28 mouse cellular contexts compared by ENCODE assay signal in genomic region chr11:51482251-51482650, GRCm38 (mm10).
DNase-seq lines count a peak whose midpoint lies in the region; ATAC-seq and TF ChIP-seq lines count a peak whose summit lies in the region.
"Had no signal": no experiment of that assay in that cellular context is flagged by ENCODE, and none has a peak within 500 bp of the region (broad histone marks: within the 10 kb centered on the region; RNA-seq: fewer than 3 reads in every experiment).

No protein-coding gene starts in this region.

- no peak for ATAC-seq in kidney, postnatal 0 days (replicated peaks; ENCODE audit: low FRiP score, low read depth)
- no peak; the same call in 1 of the 2 replicates for ATAC-seq in neural tube, embryonic 15.5 days (ENCODE audit: low FRiP score)
- ATAC-seq: activated CD4-positive, CD25-positive, alpha-beta regulatory T cell, adult 4 months; forebrain, embryonic 14.5 days; forebrain, postnatal 0 days; hindbrain, embryonic 16.5 days had no signal

- H3K27ac ChIP-seq in kidney, postnatal 0 days = no peak overlapping the region
- H3K27ac ChIP-seq in neural tube, embryonic 15.5 days (replicated peaks) = 0 out of 2 replicates have a peak overlapping the region, but pooled peaks have one; percentile 23
- H3K27ac ChIP-seq: embryonic facial prominence, embryonic 15.5 days; gastrocnemius, adult 2 months; hindbrain, embryonic 10.5 days; hindbrain, embryonic 13.5 days had no signal

- no peak for TF ChIP-seq POLR2A in myocyte (IDR thresholded peaks at IDR 0.05; ENCODE audit: insufficient read length, low read depth)

- H3K27me3 ChIP-seq in kidney, postnatal 0 days (ENCODE audit: insufficient read depth, low read length) = no peaks in the 10 kb centered on the region
- H3K27me3 ChIP-seq in neural tube, embryonic 15.5 days (replicated peaks) = no peaks in the 10 kb centered on the region
- H3K27me3 ChIP-seq in myocyte (ENCODE audit: control insufficient read depth, insufficient read depth, insufficient read length) = no peaks in the 10 kb centered on the region
- H3K27me3 ChIP-seq: embryonic facial prominence, embryonic 15.5 days; hindbrain, embryonic 13.5 days had no signal

- no peak overlapping the region for H3ac ChIP-seq in myocyte (ENCODE audit: control insufficient read depth, insufficient read length)

- TF ChIP-seq CTCF in kidney, postnatal 0 days (IDR thresholded peaks at IDR 0.05; ENCODE audit: low read depth) = no peak

- no peaks in the 10 kb centered on the region for H3K79me2 ChIP-seq in myocyte (ENCODE audit: control insufficient read depth, insufficient read depth)

- 20% methylated on average over 3 of the region's 3 CpGs for WGBS in kidney, postnatal 0 days
- 14% methylated on average over 3 of the region's 3 CpGs for WGBS in neural tube, embryonic 15.5 days

- H3K9ac ChIP-seq in kidney, postnatal 0 days (ENCODE audit: low read depth, low read length) = no peak overlapping the region
- H3K9ac ChIP-seq in neural tube, embryonic 15.5 days (replicated peaks) = no peak overlapping the region
- H3K9ac ChIP-seq: embryonic facial prominence, embryonic 15.5 days; forebrain, postnatal 0 days; hindbrain, embryonic 13.5 days had no signal

- peak; percentile 16 for DNase-seq in embryo, embryonic 10 days (ENCODE audit: low spot score)
- no peak for DNase-seq in embryo, embryonic 10.5 days (ENCODE audit: low spot score)
- DNase-seq in kidney, postnatal 0 days (ENCODE audit: low spot score) = peak; percentile 63
- DNase-seq in kidney, adult 9 months = no peak
- no peak for DNase-seq in neural tube, embryonic 10.5 days (ENCODE audit: extremely low spot score, low spot score)
- no peak for DNase-seq in Muller cell, postnatal 12 days (ENCODE audit: inconsistent ontology term)
- DNase-seq: adrenal gland, postnatal 10 days; adrenal gland, postnatal 36 days; B cell, adult 2 months; cerebellum, adult 18-20 months; cerebellum, adult 9-10 months; cerebellum, postnatal 14 days; embryo, embryonic 11 days; forebrain, postnatal 0 days; gastrocnemius, postnatal 14 days; heart, adult 11 months; heart, postnatal 36 days had no signal

- no peaks in the 10 kb centered on the region for H3K9me3 ChIP-seq in kidney, postnatal 0 days (replicated peaks; ENCODE audit: low read length)
- no peaks in the 10 kb centered on the region for H3K9me3 ChIP-seq in neural tube, embryonic 15.5 days (replicated peaks)
- H3K9me3 ChIP-seq: embryonic facial prominence, embryonic 15.5 days; G1E; hindbrain, embryonic 10.5 days; hindbrain, embryonic 13.5 days had no signal

- no peak overlapping the region for H3K4me3 ChIP-seq in kidney, postnatal 0 days (replicated peaks; ENCODE audit: low read depth, low read length)
- no peak overlapping the region for H3K4me3 ChIP-seq in neural tube, embryonic 15.5 days (replicated peaks)
- no peak overlapping the region for H3K4me3 ChIP-seq in myocyte
- H3K4me3 ChIP-seq: embryonic facial prominence, embryonic 15.5 days; gastrocnemius, adult 2 months; hindbrain, embryonic 10.5 days; hindbrain, embryonic 13.5 days had no signal

- H3K4me2 ChIP-seq in kidney, postnatal 0 days (ENCODE audit: low read length) = no peak overlapping the region
- no peak overlapping the region for H3K4me2 ChIP-seq in neural tube, embryonic 15.5 days
- H3K4me2 ChIP-seq in myocyte (ENCODE audit: low read depth) = peak overlapping the region; percentile 41
- H3K4me2 ChIP-seq: embryonic facial prominence, embryonic 15.5 days; heart, embryonic 11.5 days; hindbrain, embryonic 13.5 days had no signal

- H3K36me3 ChIP-seq in kidney, postnatal 0 days (ENCODE audit: insufficient read depth, low read length) = no peaks in the 10 kb centered on the region
- H3K36me3 ChIP-seq in neural tube, embryonic 15.5 days = no peaks in the 10 kb centered on the region
- H3K36me3 ChIP-seq in myocyte (ENCODE audit: control insufficient read depth, insufficient read depth) = no peaks in the 10 kb centered on the region
- H3K36me3 ChIP-seq: embryonic facial prominence, embryonic 15.5 days; G1E; hindbrain, embryonic 10.5 days; hindbrain, embryonic 13.5 days had no signal

- no peaks in the 10 kb centered on the region for H3K4me1 ChIP-seq in kidney, postnatal 0 days (replicated peaks; ENCODE audit: insufficient read depth, low read length)
- H3K4me1 ChIP-seq in neural tube, embryonic 15.5 days = peaks cover 17% of the 10 kb centered on the region; the same call in 1 of the 2 replicates

TF ChIP-seq in myocyte, 11 proteins besides CTCF, POLR2A, EP300 and RAD21:
- TF ChIP-seq REST (IDR thresholded peaks at IDR 0.05; ENCODE audit: insufficient read depth, insufficient read length) = no peak
- TF ChIP-seq TCF12 (IDR thresholded peaks at IDR 0.05; ENCODE audit: insufficient read depth, poor library complexity, severe bottlenecking) = no peak
- TF ChIP-seq TCF3 (IDR thresholded peaks at IDR 0.05; ENCODE audit: insufficient read length, low read depth) = no peak
- no peak for TF ChIP-seq SRF (IDR thresholded peaks at IDR 0.05; ENCODE audit: control insufficient read depth, insufficient read length, low read depth)
- no peak for TF ChIP-seq USF1 (IDR thresholded peaks at IDR 0.05; ENCODE audit: low read depth)
- no peak for TF ChIP-seq MYOD1 (IDR thresholded peaks at IDR 0.05; ENCODE audit: control insufficient read depth in 1 of 3, insufficient read length in 2 of 3, low read depth in 2 of 3)
- TF ChIP-seq MAX (IDR thresholded peaks at IDR 0.05; ENCODE audit: low read depth) = no peak
TF ChIP-seq in myocyte: peak in this region for 0.

Comparison
In these comparisons a context has a peak if more than half of its experiments do, and no peak if none do; other contexts are left out.
1. DNase-seq: peak in embryo, embryonic 10 days (single experiment) and kidney, postnatal 0 days (single experiment); none in embryo, embryonic 10.5 days (single experiment), kidney, adult 9 months (single experiment), neural tube, embryonic 10.5 days (single experiment) and Muller cell, postnatal 12 days (single experiment).